Mouse (Mus musculus): Measurements from ENCODE around the gene Rph3al. TPM values are rescaled to one million over a fixed set of nuclear protein-coding genes. Genes with fewer than 3 reads are reported as not detected.
A peak's percentile ranks its signal among the peaks of the same experiment; 100 is the strongest.

The Rph3al gene
- polyA plus RNA-seq, 1 experiment from 2014 or later = 1.5 TPM

GRCm38 (mm10) chr11:75853067-75853636 lies 85.1 kb downstream of the Rph3al start:
- no peaks in the 10 kb centered on the region for H3K27me3 ChIP-seq
- no peak overlapping the region for H3K4me3 ChIP-seq
- H3K27ac ChIP-seq (replicated peaks) = no peak overlapping the region
- ATAC-seq (replicated peaks) = no peak
- no peak overlapping the region for H3K9ac ChIP-seq (replicated peaks)
- H3K9me3 ChIP-seq = no peaks in the 10 kb centered on the region
- H3K4me2 ChIP-seq (replicated peaks) = no peak overlapping the region
- H3K4me1 ChIP-seq = 0 out of 2 replicates have a peak, but pooled peaks cover 3% of the 10 kb centered on the region
- H3K36me3 ChIP-seq = no peaks in the 10 kb centered on the region
- 84% methylated on average over 10 of the region's 10 CpGs for WGBS

- H3K36me3 ChIP-seq = no peaks in the 10 kb centered on the region
- WGBS = 60% methylated on average over 2 of the region's 2 CpGs
- ATAC-seq (replicated peaks) = no peak
- no peak overlapping the region for H3K27ac ChIP-seq (replicated peaks)
- no peaks in the 10 kb centered on the region for H3K27me3 ChIP-seq
- no peak overlapping the region for H3K4me2 ChIP-seq (replicated peaks)
- H3K4me3 ChIP-seq = no peak overlapping the region
- H3K4me1 ChIP-seq = 0 out of 2 replicates have a peak, but pooled peaks cover 3% of the 10 kb centered on the region
- no peak overlapping the region for H3K9ac ChIP-seq (replicated peaks)
- no peaks in the 10 kb centered on the region for H3K9me3 ChIP-seq
Measured at GRCm38 (mm10) chr11:75852485-75852884, 85.7 kb downstream of the Rph3al start.

DNA sequence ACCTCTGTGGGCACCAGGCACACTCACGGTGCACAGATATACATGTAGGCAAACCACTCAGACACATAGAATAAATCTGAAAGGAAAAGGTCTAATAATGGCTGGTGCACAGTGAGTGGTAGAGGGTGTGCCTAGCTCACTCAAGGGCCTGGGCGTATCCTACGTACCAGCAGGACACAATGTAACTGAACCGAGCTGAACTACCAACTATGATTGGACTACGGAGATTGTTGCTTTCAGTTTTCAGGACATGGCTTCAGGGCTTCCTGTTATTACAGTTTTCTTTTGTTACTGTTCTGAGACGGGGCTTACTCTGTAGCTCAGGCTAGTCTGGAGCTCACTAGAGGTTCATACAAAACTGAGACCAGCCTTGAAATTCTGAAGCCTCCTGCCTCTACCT lies 88.7 kb downstream of the Rph3al start:
- no peak overlapping the region for H3K4me3 ChIP-seq
- no peaks in the 10 kb centered on the region for H3K9me3 ChIP-seq
- peaks cover 11% of the 10 kb centered on the region for H3K4me1 ChIP-seq
- no peak for ATAC-seq (replicated peaks)
- H3K9ac ChIP-seq (replicated peaks) = no peak overlapping the region
- H3K4me2 ChIP-seq (replicated peaks) = no peak overlapping the region
- WGBS = 80% methylated on average over 6 of the region's 6 CpGs
- H3K27me3 ChIP-seq = no peaks in the 10 kb centered on the region
- no peak overlapping the region for H3K27ac ChIP-seq (replicated peaks)
- no peaks in the 10 kb centered on the region for H3K36me3 ChIP-seq

DNA sequence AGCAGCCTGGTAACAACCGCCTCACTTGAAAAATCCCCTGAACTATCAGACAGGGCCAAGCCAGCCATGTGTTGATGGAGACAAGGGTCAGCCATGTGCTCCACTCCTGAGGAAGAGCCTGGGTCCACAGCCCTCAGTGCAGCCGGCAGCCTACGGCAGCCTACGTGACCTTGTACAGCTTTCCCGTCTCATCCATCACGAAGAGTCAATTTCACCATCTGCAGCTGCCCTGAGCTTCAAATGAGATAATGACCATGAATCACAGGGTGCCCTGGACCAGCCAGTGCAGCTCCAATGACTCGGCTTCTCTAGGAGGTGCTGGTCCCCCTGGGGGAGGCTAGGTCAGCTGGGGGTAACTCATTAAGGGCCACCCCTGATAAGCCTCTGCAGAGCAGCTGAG lies 91.6 kb downstream of the Rph3al start:
- WGBS = 76% methylated on average over 7 of the region's 7 CpGs
- H3K9ac ChIP-seq (replicated peaks) = no peak overlapping the region
- H3K27me3 ChIP-seq = no peaks in the 10 kb centered on the region
- peaks cover 8% of the 10 kb centered on the region for H3K4me1 ChIP-seq
- no peaks in the 10 kb centered on the region for H3K36me3 ChIP-seq
- no peak overlapping the region for H3K27ac ChIP-seq (replicated peaks)
- H3K4me3 ChIP-seq = no peak overlapping the region
- ATAC-seq (replicated peaks) = no peak
- no peaks in the 10 kb centered on the region for H3K9me3 ChIP-seq
- no peak overlapping the region for H3K4me2 ChIP-seq (replicated peaks)

DNA sequence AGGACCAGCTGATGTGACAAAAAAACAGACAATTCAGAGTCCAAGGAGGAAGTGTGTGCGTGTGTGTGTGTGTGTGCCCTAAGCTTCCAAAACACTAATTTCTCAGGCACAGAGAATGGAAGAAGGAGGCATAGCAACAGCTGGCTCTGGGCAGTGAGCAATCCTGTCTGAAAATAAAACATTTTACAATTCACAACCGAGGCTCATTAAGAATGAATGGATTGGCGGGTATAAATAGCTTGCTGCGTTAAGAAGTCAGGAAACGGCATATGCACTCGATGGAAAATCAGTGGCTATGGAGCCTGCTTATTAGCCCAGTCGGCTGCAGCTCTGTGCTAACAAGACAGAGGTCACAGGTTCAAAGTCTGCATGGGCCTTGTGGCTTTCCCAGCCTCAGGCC lies 92.6 kb downstream of the Rph3al start:
- Histone ChIP-seq H3K9me3 (no peaks in the 10 kb centered on the region), H3K4me3 (no peak overlapping the region), H3K27me3 (no peaks in the 10 kb centered on the region), H3K27ac (replicated peaks) (no peak overlapping the region), H3K4me2 (replicated peaks) (no peak overlapping the region), H3K36me3 (no peaks in the 10 kb centered on the region), H3K9ac (replicated peaks) (no peak overlapping the region), H3K4me1 (peaks cover 8% of the 10 kb centered on the region)
- no peak for ATAC-seq (replicated peaks)
- WGBS = 25% methylated on average over 7 of the region's 7 CpGs

- Histone ChIP-seq H3K36me3 (no peaks in the 10 kb centered on the region), H3K4me2 (replicated peaks) (no peak overlapping the region), H3K27me3 (no peaks in the 10 kb centered on the region), H3K9me3 (no peaks in the 10 kb centered on the region), H3K9ac (replicated peaks) (no peak overlapping the region), H3K4me1 (peaks cover 20% of the 10 kb centered on the region), H3K4me3 (no peak overlapping the region), H3K27ac (replicated peaks) (no peak overlapping the region)
- WGBS = 72% methylated on average over 4 of the region's 4 CpGs
- ATAC-seq (replicated peaks) = no peak
Measured at GRCm38 (mm10) chr11:75842904-75843619, 95.2 kb downstream of the Rph3al start.

- no peaks in the 10 kb centered on the region for H3K9me3 ChIP-seq
- no peak overlapping the region for H3K4me2 ChIP-seq (replicated peaks)
- ATAC-seq (replicated peaks) = no peak
- H3K4me1 ChIP-seq = peaks cover 20% of the 10 kb centered on the region
- H3K4me3 ChIP-seq = no peak overlapping the region
- no peak overlapping the region for H3K9ac ChIP-seq (replicated peaks)
- H3K36me3 ChIP-seq = no peaks in the 10 kb centered on the region
- no peak overlapping the region for H3K27ac ChIP-seq (replicated peaks)
- 74% methylated on average over 3 of the region's 3 CpGs for whole genome bisulfite sequencing
- H3K27me3 ChIP-seq = no peaks in the 10 kb centered on the region
Measured at GRCm38 (mm10) chr11:75841503-75841902, 96.7 kb downstream of the Rph3al start.

DNA sequence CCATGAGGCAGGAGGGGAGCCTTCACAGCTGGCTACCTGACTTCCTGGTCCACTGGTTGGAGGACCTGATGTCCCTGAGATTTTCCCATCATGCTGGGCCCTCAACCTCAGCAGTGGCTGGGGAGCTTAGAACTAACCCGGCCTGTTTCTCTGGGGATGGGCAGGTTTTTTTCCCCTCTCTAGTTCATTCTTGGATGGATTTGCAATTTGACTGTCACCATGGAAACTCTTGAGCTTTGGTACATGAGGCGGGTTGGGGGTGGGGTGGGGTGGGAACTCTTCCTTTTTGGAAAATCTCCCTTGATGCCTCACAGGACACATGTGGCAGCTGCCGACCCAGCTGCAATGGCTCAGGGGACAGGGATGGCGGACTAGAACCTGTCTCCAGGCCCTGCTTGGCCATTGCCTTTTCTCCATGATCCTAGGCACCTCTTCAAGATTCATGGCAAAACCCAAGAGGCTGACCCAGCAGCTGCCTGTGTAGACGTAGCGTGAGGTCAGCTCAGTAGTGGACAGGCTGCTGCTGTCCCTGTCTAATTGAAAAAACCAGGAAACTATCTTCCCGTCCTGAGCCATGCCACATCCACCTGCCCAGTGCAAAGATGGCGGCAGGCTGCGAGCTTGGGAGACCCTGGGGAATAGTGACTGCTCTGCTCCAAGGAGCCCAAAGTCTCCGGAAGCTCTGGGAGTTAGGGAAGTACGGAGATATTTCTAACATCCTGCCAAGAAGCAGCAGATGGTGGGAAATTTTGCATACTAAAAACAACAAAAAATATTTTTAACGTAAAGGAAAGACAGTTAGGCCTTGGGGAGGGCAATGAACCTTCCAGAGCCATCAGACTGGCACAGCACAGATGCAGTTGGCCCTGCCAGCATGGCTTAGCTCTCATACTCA lies 98.4 kb downstream of the Rph3al start:
- Histone ChIP-seq H3K36me3 (no peaks in the 10 kb centered on the region), H3K27me3 (no peaks in the 10 kb centered on the region), H3K4me2 (replicated peaks) (no peak overlapping the region), H3K9me3 (no peaks in the 10 kb centered on the region), H3K27ac (replicated peaks) (0 out of 2 replicates have a peak overlapping the region, but pooled peaks have one; percentile 16), H3K9ac (replicated peaks) (no peak overlapping the region), H3K4me3 (no peak overlapping the region), H3K4me1 (peaks cover 12% of the 10 kb centered on the region)
- 73% methylated on average over 12 of the region's 12 CpGs for WGBS
- no peak for ATAC-seq (replicated peaks)

DNA sequence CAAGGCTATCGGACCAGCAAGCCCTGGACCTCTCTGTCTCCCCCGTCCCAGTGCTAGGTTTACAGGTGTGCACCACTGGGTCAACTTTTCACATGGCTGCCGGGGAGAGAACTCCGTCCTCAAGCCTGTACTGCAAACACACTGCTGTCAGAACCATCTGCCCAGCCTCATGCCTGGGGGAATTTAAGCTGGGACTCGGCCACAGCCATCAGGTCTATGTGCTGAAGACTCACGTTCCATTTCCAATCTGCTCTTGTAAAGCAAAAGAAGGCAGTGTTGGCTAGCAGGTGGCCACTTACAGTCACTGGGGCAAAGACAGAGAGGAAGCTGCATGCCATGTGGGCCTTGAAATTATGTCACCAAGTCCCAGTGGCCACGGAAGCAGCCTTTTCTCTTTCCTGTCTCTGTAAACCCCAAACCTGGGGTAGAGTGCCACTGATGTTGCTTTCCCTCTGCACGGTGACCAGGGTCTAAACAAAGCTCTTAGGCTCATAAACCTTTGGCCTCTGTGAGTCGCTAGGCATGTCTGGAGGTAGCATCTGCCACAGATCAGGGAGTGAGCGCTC lies 99.3 kb downstream of the Rph3al start:
- 72% methylated on average over 10 of the region's 10 CpGs for WGBS
- Histone ChIP-seq H3K4me1 (peaks cover 12% of the 10 kb centered on the region), H3K9ac (replicated peaks) (no peak overlapping the region), H3K27ac (replicated peaks) (no peak overlapping the region), H3K9me3 (no peaks in the 10 kb centered on the region), H3K36me3 (no peaks in the 10 kb centered on the region), H3K4me2 (replicated peaks) (no peak overlapping the region), H3K4me3 (no peak overlapping the region), H3K27me3 (no peaks in the 10 kb centered on the region)
- no peak for ATAC-seq (replicated peaks)

DNA sequence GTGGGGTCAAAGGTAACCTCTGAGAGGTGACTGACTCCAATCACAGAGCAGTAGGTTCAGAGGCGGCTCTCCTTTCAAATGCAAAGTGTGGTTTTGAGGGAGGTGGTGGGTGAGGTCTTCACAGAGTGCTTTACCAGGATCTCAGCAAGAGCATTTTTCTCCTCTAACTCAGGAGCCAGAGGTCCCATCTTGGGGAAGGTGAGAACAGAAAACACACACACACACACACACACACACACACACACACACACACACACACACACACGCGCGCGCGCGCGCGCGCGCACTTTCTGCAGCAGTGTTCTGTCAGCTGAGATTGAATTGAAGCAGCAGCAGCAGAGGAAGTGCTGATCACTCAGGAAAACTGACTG lies 102.0 kb downstream of the Rph3al start:
- Histone ChIP-seq H3K4me1 (peaks cover 12% of the 10 kb centered on the region), H3K36me3 (no peaks in the 10 kb centered on the region), H3K9me3 (no peaks in the 10 kb centered on the region), H3K4me2 (replicated peaks) (no peak overlapping the region), H3K27me3 (no peaks in the 10 kb centered on the region), H3K4me3 (no peak overlapping the region), H3K9ac (replicated peaks) (no peak overlapping the region), H3K27ac (replicated peaks) (no peak overlapping the region)
- ATAC-seq (replicated peaks) = no peak
- 80% methylated on average over 11 of the region's 11 CpGs for WGBS

DNA sequence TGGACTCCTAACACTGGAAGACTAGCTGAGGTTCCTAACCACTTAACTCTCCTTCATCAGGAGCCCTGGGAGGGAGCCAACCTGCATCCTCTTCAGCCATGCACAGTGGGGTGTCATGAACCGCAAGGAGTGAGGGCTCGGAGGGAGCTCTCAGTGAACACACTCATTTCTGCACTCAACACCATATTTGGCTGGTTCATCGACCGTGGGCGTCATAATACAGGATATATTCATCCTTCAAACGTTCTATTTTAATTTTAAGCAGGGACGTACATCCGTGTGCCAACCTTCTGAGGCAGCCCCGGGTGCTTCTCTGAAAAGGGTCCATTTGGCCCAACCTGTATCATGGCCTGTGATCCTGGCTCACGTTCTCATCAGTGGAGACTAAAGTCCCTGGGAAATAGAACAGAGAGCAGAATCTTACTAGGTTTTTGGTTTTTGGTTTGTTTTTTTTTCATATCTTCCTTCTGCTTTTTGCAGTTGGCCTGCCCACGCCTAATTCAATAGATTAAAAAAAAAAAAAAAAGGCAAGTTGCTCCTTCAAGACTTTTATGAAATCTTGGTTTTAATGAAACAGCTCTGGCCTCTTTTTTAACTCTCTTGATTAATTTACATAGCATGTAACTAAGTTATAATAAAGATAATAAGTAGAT lies 102.5 kb downstream of the Rph3al start:
- Histone ChIP-seq H3K27me3 (no peaks in the 10 kb centered on the region), H3K27ac (replicated peaks) (no peak overlapping the region), H3K4me2 (replicated peaks) (no peak overlapping the region), H3K36me3 (no peaks in the 10 kb centered on the region), H3K4me1 (peaks cover 12% of the 10 kb centered on the region), H3K9me3 (no peaks in the 10 kb centered on the region), H3K4me3 (no peak overlapping the region), H3K9ac (replicated peaks) (no peak overlapping the region)
- WGBS = 80% methylated on average over 11 of the region's 11 CpGs
- no peak for ATAC-seq (replicated peaks)
